Mouse (Mus musculus) brain, embryonic 14.5 days (tissue): Measurements from ENCODE around the gene Gpn1.

Experiments used
- CTCF ChIP-seq: fragments of 200-500 bp; IDR thresholded peaks from 2 replicates; pipeline ENCODE4 v1.5.1; 2012; ENCODE audit warnings: inconsistent platforms, mild to moderate bottlenecking, moderate library complexity, borderline replicate concordance; ENCODE audit not compliant: insufficient read depth, insufficient read length; ENCODE audit errors: extremely low read depth
- POLR2A ChIP-seq: fragments of 200-500 bp; IDR thresholded peaks from 2 replicates; pipeline ENCODE4 v1.6.1; 2012; ENCODE audit warnings: mild to moderate bottlenecking, inconsistent platforms, borderline replicate concordance; ENCODE audit not compliant: poor library complexity, insufficient read depth, insufficient read length, severe bottlenecking; ENCODE audit errors: extremely low read depth

DNA sequence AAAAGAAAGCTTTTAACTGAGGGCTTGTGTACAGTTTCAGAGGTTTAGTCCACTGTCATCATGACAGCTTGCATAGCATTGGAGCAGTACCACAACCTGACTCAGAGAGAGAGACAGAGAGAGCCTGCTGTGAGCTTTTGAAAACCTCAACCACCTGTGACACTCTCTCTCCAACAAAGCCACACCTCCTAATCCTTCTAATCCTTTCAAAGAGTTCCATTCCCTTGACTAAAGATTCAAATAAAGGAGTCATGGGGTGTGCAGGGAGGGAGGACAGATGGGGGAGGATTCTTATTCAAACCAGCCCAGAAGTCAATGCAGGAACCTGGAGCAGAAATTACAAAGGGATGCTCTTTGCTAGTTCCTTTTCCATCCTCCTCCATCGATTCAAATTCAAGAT, 2.5 kb upstream of the Gpn1 start:
- TF ChIP-seq CTCF (no peak), POLR2A (no peak)
